21 mouse cellular contexts compared by ENCODE assay signal in genomic region chr17:84144130-84144529, GRCm38 (mm10). TPM values are rescaled to one million over a fixed set of nuclear protein-coding genes. Genes with fewer than 3 reads are reported as not detected.
DNase-seq lines count a peak whose midpoint lies in the region; ATAC-seq lines count a peak whose summit lies in the region.
"Had no signal": no experiment of that assay in that cellular context is flagged by ENCODE, and none has a peak within 500 bp of the region (broad histone marks: within the 10 kb centered on the region; RNA-seq: fewer than 3 reads in every experiment).

No protein-coding gene starts in this region.

- 88% methylated on average over 3 of the region's 3 CpGs for WGBS in limb, embryonic 15.5 days
- WGBS in limb, embryonic 10.5 days: 93% methylated on average over 3 of the region's 3 CpGs
- WGBS in liver, embryonic 13.5 days (ENCODE audit: insufficient replicate concordance): 82% methylated on average over 3 of the region's 3 CpGs
- 79% methylated on average over 3 of the region's 3 CpGs for WGBS in midbrain, embryonic 11.5 days

- peaks cover 78% of the 10 kb centered on the region for H3K4me1 ChIP-seq in limb, embryonic 15.5 days
- peaks cover 72% of the 10 kb centered on the region for H3K4me1 ChIP-seq in limb, embryonic 10.5 days
- H3K4me1 ChIP-seq in liver, embryonic 13.5 days (replicated peaks): peaks cover 98% of the 10 kb centered on the region
- peaks cover 13% of the 10 kb centered on the region for H3K4me1 ChIP-seq in midbrain, embryonic 11.5 days (ENCODE audit: control insufficient read depth, insufficient read depth, low read length)

- H3K4me3 ChIP-seq in limb, embryonic 15.5 days: no peak overlapping the region
- no peak overlapping the region for H3K4me3 ChIP-seq in limb, embryonic 10.5 days
- H3K4me3 ChIP-seq in liver, embryonic 13.5 days (replicated peaks): no peak overlapping the region
- no peak overlapping the region for H3K4me3 ChIP-seq in midbrain, embryonic 11.5 days (ENCODE audit: low read depth, low read length)
- H3K4me3 ChIP-seq: embryonic facial prominence, embryonic 10.5 days; embryonic facial prominence, embryonic 12.5 days; forebrain, embryonic 10.5 days; forebrain, embryonic 12.5 days had no signal

- no peak for ATAC-seq in limb, embryonic 15.5 days (ENCODE audit: insufficient number of reproducible peaks, low FRiP score, low TSS enrichment, low read depth)
- no peak for ATAC-seq in liver, embryonic 13.5 days (ENCODE audit: low read depth)
- ATAC-seq in midbrain, embryonic 11.5 days (ENCODE audit: low FRiP score): no peak
- ATAC-seq: forebrain, embryonic 14.5 days; forebrain, embryonic 16.5 days had no signal

- no peaks in the 10 kb centered on the region for H3K27me3 ChIP-seq in limb, embryonic 15.5 days
- no peaks in the 10 kb centered on the region for H3K27me3 ChIP-seq in limb, embryonic 10.5 days (ENCODE audit: low read depth, poor library complexity, severe bottlenecking)
- H3K27me3 ChIP-seq in liver, embryonic 13.5 days: no peaks in the 10 kb centered on the region
- no peaks in the 10 kb centered on the region for H3K27me3 ChIP-seq in midbrain, embryonic 11.5 days (ENCODE audit: control insufficient read depth, insufficient read depth, low read length)
- H3K27me3 ChIP-seq: embryonic facial prominence, embryonic 12.5 days had no signal

- no peak for DNase-seq in limb, embryonic 10.5 days (ENCODE audit: low spot score)
- DNase-seq in liver, embryonic 13.5 days: no peak
- no peak for DNase-seq in liver
- peak; percentile 73 for DNase-seq in fat pad, adult 2 months (ENCODE audit: extremely low read depth, low read depth, low spot score)
- peak; percentile 65 for DNase-seq in gonadal fat pad, adult 2 months (ENCODE audit: low read depth)
- no peak for DNase-seq in midbrain, embryonic 11.5 days (ENCODE audit: low spot score, missing footprints)
- DNase-seq: adrenal gland, adult 2 months; adrenal gland, postnatal 10 days; adrenal gland, postnatal 36 days; cerebellum, adult 11-12 months; cerebellum, adult 2 months; cerebellum, adult 9-10 months; cerebellum, postnatal 10 days; cerebellum, postnatal 25 days had no signal

- H3K9ac ChIP-seq in limb, embryonic 15.5 days: no peak overlapping the region
- no peak overlapping the region for H3K9ac ChIP-seq in liver, embryonic 13.5 days
- H3K9ac ChIP-seq in midbrain, embryonic 11.5 days (ENCODE audit: low read length): no peak overlapping the region
- H3K9ac ChIP-seq: embryonic facial prominence, embryonic 12.5 days; forebrain, embryonic 12.5 days had no signal

- H3K4me2 ChIP-seq in limb, embryonic 15.5 days: no peak overlapping the region
- H3K4me2 ChIP-seq in liver, embryonic 13.5 days: no peak overlapping the region
- H3K4me2 ChIP-seq in midbrain, embryonic 11.5 days: no peak overlapping the region
- H3K4me2 ChIP-seq: embryonic facial prominence, embryonic 12.5 days; forebrain, embryonic 12.5 days had no signal

- H3K9me3 ChIP-seq in limb, embryonic 15.5 days: no peaks in the 10 kb centered on the region
- H3K9me3 ChIP-seq in limb, embryonic 10.5 days (replicated peaks): no peaks in the 10 kb centered on the region
- no peaks in the 10 kb centered on the region for H3K9me3 ChIP-seq in liver, embryonic 13.5 days (replicated peaks)
- no peaks in the 10 kb centered on the region for H3K9me3 ChIP-seq in midbrain, embryonic 11.5 days (ENCODE audit: control insufficient read depth, low read length)
- H3K9me3 ChIP-seq: embryonic facial prominence, embryonic 10.5 days; embryonic facial prominence, embryonic 12.5 days; forebrain, embryonic 10.5 days; forebrain, embryonic 12.5 days had no signal

- H3K27ac ChIP-seq in limb, embryonic 15.5 days: 0 out of 2 replicates have a peak overlapping the region, but pooled peaks have one; percentile 64
- H3K27ac ChIP-seq in limb, embryonic 10.5 days: no peak overlapping the region
- H3K27ac ChIP-seq in liver, embryonic 13.5 days: peak overlapping the region; percentile 20
- H3K27ac ChIP-seq in midbrain, embryonic 11.5 days (ENCODE audit: low read depth, low read length): no peak overlapping the region
- H3K27ac ChIP-seq: forebrain, embryonic 12.5 days had no signal

- no peaks in the 10 kb centered on the region for H3K36me3 ChIP-seq in limb, embryonic 15.5 days
- no peaks in the 10 kb centered on the region for H3K36me3 ChIP-seq in limb, embryonic 10.5 days
- no peaks in the 10 kb centered on the region for H3K36me3 ChIP-seq in liver, embryonic 13.5 days
- H3K36me3 ChIP-seq in midbrain, embryonic 11.5 days (ENCODE audit: control insufficient read depth, insufficient read depth, low read length): no peaks in the 10 kb centered on the region
- H3K36me3 ChIP-seq: embryonic facial prominence, embryonic 10.5 days; embryonic facial prominence, embryonic 12.5 days; forebrain, embryonic 10.5 days; forebrain, embryonic 12.5 days had no signal

RNA-seq across cellular contexts. Expression of gene Zfp36l2, which starts 43.6 kb away (rescaled TPM):
- polyA plus RNA-seq in limb, embryonic 15.5 days (2015; fragmentation: Nextera tagmentation; extraction: Ambion mirVana): 19.5 and 22.5 TPM in 2 replicates
- polyA plus RNA-seq in limb, embryonic 10.5 days (2016; fragmentation: Nextera tagmentation; extraction: Ambion mirVana): 13.4 and 14.2 TPM in 2 replicates
- 8.9 and 10.0 TPM in 2 replicates for polyA plus RNA-seq in liver, embryonic 13.5 days (2015; fragmentation: Nextera tagmentation; extraction: Ambion mirVana)
- 42.3 and 62.7 TPM in 2 replicates for polyA plus RNA-seq in gonadal fat pad, adult 2 months (2012; rRNA removed)
- polyA plus RNA-seq in midbrain, embryonic 11.5 days (2014; fragmentation: Nextera tagmentation; extraction: Ambion mirVana): 14.4 and 14.6 TPM in 2 replicates

Comparison
In these comparisons a context has a peak if more than half of its experiments do, and no peak if none do; other contexts are left out.
1. H3K27ac ChIP-seq: peak in limb, embryonic 15.5 days (single experiment) and liver, embryonic 13.5 days (single experiment); none in limb, embryonic 10.5 days (single experiment) and midbrain, embryonic 11.5 days (single experiment).
2. DNase-seq: peak in fat pad, adult 2 months (single experiment) and gonadal fat pad, adult 2 months (single experiment); none in limb, embryonic 10.5 days (single experiment), liver, embryonic 13.5 days (single experiment), liver (single experiment) and midbrain, embryonic 11.5 days (single experiment).